Mouse (Mus musculus): Measurements from ENCODE around the gene Gm10273.

The Gm10273 gene

DNA sequence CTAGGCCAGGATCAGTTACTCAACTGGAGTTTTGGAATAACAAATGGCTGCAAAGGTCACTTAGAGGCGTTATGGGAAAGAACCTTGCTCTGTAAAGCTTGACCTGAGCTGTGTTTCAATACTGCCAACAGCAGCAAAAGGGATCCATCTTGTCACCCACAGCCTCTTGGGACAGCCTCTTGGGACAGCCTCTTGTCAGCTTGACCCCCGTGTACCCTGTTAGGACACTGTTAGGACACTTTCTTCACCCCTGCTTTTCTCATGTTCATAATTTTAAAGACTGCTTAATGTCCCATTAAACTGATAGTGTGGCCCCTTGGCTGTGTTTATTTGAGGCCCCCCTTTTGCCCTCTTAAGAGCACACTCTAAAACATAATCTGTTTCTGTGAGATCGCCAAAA, 29.0 kb downstream of the Gm10273 start:
- no peak for DNase-seq (ENCODE audit: low read depth, low spot score)
- Histone ChIP-seq H3K36me3 (ENCODE audit: control insufficient read depth, insufficient read depth, low read length, poor library complexity, severe bottlenecking) (no peaks in the 10 kb centered on the region), H3K27me3 (ENCODE audit: control insufficient read depth, insufficient read depth, low read length, poor library complexity, severe bottlenecking) (no peaks in the 10 kb centered on the region)

DNA sequence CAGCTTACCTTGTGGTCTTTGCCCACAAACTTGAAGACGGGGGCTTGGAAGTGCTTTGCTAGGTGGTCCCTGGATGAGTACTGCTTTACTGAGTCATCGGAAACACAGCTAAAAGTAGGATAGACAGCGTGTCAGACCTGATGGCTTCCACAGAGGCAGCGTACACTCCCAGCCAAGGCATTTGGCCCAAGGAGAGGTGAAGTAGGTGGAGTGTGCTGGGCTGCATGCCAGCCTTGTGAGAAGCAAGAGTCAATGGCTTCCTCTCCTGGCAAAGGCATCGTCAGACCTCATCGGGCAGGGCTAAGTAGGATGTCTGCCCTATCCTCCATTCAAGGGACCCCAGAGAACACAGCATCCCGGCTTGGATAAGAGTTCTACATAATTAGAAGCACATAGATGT, 29.9 kb downstream of the Gm10273 start:
- no peak for DNase-seq (ENCODE audit: low read depth, low spot score)
- Histone ChIP-seq H3K36me3 (ENCODE audit: control insufficient read depth, insufficient read depth, low read length, poor library complexity, severe bottlenecking) (no peaks in the 10 kb centered on the region), H3K27me3 (ENCODE audit: control insufficient read depth, insufficient read depth, low read length, poor library complexity, severe bottlenecking) (no peaks in the 10 kb centered on the region)

DNA sequence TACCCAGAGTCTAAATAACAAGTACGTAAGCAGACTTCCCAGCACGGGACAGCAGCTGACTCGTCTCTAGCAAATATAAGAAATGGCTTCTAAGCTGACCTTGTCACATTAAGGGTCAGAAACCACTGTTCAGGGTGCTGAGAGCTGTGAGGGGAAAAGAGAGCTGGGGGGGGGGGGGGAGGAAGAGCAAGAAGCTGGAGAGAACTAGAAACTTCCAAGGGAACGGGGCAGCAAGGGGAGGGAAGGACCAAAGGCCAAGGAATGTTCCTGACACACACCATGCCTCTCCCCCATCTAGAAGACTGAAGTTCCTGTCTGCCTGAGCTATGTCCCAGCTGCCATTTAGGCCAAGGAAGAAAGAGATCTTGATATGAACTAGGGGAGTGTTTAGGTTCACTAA, 30.9 kb downstream of the Gm10273 start:
- no peaks in the 10 kb centered on the region for H3K27me3 ChIP-seq (ENCODE audit: control insufficient read depth, insufficient read depth, low read length, poor library complexity, severe bottlenecking)
- no peak for DNase-seq (ENCODE audit: low read depth, low spot score)
- no peaks in the 10 kb centered on the region for H3K36me3 ChIP-seq (ENCODE audit: control insufficient read depth, insufficient read depth, low read length, poor library complexity, severe bottlenecking)

DNA sequence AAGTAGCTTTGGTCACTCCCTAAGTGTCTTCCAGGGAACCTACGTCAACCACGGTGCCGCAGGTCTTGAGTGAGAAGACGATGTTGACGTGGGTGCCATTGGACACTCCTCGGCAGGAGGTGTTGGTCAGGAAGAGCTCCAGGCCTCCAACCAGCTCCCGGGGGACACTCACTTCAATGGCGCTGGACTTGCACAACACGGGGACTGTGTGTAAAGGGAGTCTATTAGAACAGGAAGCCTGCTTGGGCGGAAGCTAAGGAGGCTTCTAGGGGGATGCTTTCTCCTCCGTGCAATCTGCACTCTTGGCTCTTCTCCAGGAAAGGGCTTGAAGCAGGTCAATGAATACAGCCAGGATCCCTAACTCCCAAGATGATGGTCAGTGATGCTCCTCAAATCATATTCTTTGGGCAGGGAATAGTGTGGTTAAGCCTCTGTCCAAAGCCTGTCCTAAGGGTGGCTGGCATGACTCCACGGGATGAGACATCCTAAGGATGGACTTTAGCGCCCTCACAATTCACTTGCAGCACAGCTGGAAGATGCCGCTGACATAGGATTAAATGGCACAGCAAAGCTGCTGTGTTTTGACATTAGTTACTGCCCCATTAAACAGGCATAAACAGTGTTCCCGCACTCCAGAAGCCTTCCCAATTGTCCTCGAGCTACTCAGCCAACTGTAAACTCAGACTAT, 34.2 kb downstream of the Gm10273 start:
- no peak for DNase-seq (ENCODE audit: low read depth, low spot score)
- H3K36me3 ChIP-seq (ENCODE audit: control insufficient read depth, insufficient read depth, low read length, poor library complexity, severe bottlenecking): no peaks in the 10 kb centered on the region
- no peaks in the 10 kb centered on the region for H3K27me3 ChIP-seq (ENCODE audit: control insufficient read depth, insufficient read depth, low read length, poor library complexity, severe bottlenecking)

DNA sequence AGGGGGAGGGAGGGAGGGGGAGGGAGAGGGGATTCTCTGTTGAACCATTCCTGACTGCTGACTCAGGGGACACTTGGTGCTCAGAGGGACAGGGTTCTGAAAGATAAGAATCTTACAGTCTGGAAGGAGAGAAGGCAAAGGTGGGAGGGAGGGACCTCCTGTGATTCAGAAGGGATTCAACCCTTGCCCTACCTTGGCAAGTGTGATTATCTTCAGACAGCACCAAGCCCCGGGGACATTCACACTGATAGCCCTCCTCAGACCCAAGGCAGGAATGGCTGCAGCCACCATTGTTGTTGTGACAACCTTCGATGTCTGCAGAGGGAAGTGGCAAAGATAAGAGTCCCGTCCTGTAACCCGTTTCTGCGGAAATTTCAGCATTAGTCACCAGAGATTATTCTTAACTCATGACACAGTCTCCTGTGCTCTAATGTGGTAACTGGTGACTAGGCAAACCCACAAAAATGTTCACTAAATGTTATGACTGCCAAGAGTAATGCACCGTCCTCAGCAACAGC, 35.3 kb downstream of the Gm10273 start:
- no peaks in the 10 kb centered on the region for H3K36me3 ChIP-seq (ENCODE audit: control insufficient read depth, insufficient read depth, low read length, poor library complexity, severe bottlenecking)
- no peaks in the 10 kb centered on the region for H3K27me3 ChIP-seq (ENCODE audit: control insufficient read depth, insufficient read depth, low read length, poor library complexity, severe bottlenecking)
- DNase-seq (ENCODE audit: low read depth, low spot score): no peak

DNA sequence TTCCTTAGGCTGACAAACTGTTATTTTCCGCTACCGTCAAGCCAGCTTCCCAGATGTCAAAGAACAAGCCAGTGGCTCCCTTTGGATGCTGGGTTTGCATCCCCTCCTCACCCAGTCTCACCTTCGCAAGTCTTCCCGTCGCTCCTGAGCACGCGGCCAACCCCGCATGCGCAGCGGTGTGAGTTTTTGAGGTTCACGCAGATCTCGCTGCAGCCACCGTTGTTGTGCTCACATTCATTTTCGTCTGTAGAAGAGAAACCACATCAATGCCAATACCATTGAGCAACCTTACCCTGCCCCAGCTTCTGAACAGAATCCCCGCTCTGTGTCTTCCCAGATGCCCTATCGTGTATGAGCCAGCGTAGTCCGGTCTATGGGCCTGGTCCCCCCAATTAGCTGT, 40.3 kb downstream of the Gm10273 start:
- H3K27me3 ChIP-seq (ENCODE audit: control insufficient read depth, insufficient read depth, low read length, poor library complexity, severe bottlenecking): no peaks in the 10 kb centered on the region
- H3K36me3 ChIP-seq (ENCODE audit: control insufficient read depth, insufficient read depth, low read length, poor library complexity, severe bottlenecking): no peaks in the 10 kb centered on the region
- no peak for DNase-seq (ENCODE audit: low read depth, low spot score)

DNA sequence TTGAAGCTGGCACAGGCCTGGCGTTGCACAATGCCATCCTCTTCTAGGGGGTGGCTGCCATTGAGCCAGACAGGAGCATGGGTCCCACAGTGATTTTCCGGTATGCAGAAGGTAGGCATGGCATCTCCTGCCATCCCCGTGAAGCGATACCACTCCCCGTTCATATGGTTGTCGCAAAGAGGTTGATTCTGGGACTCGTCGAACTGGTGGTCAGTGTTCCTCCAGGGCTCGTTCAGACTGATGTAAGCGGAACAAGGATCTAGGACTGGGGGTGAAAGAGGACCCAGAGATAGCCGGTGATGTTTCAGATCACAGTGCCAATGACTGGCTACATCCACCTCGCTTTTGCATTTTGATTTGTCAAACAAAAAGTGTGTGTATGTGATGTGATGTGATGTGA, 43.2 kb downstream of the Gm10273 start:
- Histone ChIP-seq H3K36me3 (ENCODE audit: control insufficient read depth, insufficient read depth, low read length, poor library complexity, severe bottlenecking) (no peaks in the 10 kb centered on the region), H3K27me3 (ENCODE audit: control insufficient read depth, insufficient read depth, low read length, poor library complexity, severe bottlenecking) (no peaks in the 10 kb centered on the region)
- no peak for DNase-seq (ENCODE audit: low read depth, low spot score)

DNA sequence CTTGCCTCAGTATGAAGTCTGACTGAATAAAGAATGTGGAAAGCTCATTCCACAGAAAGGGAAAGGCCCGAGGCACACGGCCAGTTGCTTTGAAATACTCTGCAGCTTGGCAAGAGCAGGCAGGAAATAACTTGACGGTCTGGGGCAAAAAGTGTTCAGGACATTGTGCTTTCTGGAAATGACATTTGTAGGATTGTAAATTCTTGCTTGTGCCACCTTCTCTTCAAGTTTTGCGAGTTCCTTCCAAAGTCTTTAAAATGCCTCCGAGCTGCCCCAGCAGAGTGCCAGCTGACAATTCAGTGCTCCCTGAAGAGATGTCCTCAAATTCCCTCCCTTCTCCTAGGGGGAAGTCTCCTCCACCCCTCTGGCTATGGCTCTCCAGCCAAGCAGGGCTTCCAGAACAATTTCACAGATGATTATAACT, 44.1 kb downstream of the Gm10273 start:
- H3K36me3 ChIP-seq (ENCODE audit: control insufficient read depth, insufficient read depth, low read length, poor library complexity, severe bottlenecking): no peaks in the 10 kb centered on the region
- no peaks in the 10 kb centered on the region for H3K27me3 ChIP-seq (ENCODE audit: control insufficient read depth, insufficient read depth, low read length, poor library complexity, severe bottlenecking)
- DNase-seq (ENCODE audit: low read depth, low spot score): no peak

DNA sequence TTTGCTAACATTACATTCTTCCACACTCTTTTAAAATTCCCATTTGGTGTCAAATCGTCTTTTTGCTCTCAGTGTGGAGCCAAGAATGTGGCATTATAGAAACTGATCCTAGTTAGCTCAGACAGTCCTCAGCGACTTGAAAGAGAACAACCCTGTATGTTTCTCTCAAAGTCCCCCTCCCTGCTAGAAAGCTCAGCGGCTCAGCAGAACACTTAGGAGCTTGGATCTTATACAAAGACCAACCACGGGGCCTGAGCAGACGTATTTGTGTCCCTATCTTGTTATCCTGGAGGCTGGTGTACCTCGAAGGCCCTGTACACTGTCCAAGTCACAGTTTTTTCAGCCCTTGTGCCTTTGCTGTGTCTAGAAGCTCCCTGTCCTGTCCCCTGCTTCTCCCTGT, 44.7 kb downstream of the Gm10273 start:
- DNase-seq (ENCODE audit: low read depth, low spot score): no peak
- no peaks in the 10 kb centered on the region for H3K27me3 ChIP-seq (ENCODE audit: control insufficient read depth, insufficient read depth, low read length, poor library complexity, severe bottlenecking)
- H3K36me3 ChIP-seq (ENCODE audit: control insufficient read depth, insufficient read depth, low read length, poor library complexity, severe bottlenecking): no peaks in the 10 kb centered on the region

DNA sequence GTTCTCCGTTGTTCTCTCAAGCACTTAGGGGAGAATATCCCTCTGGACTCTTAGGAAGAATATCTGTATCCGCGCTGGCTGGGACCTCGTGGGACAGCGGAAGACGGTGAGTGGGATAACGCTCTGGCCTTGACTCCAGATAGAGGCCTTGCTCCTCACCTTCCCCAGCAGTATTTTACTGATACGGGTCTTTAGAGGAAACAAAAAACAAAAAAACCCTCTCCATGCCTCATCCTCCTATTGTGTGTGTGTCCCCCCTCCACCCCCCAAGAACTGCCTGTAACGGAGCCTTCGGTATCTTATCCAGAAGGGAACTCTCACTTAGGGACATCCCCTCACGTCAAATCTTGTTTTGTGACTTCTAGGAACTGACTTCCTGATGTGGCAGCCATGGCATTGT, 46.3 kb downstream of the Gm10273 start, which contains the start of gene Oit3:
Gene Oit3, minus strand, starts transcription at position 44 of the 400 bp plus-strand sequence.
- H3K27me3 ChIP-seq (ENCODE audit: control insufficient read depth, insufficient read depth, low read length, poor library complexity, severe bottlenecking): no peaks in the 10 kb centered on the region
- no peaks in the 10 kb centered on the region for H3K36me3 ChIP-seq (ENCODE audit: control insufficient read depth, insufficient read depth, low read length, poor library complexity, severe bottlenecking)
- DNase-seq (ENCODE audit: low read depth, low spot score): no peak

DNA sequence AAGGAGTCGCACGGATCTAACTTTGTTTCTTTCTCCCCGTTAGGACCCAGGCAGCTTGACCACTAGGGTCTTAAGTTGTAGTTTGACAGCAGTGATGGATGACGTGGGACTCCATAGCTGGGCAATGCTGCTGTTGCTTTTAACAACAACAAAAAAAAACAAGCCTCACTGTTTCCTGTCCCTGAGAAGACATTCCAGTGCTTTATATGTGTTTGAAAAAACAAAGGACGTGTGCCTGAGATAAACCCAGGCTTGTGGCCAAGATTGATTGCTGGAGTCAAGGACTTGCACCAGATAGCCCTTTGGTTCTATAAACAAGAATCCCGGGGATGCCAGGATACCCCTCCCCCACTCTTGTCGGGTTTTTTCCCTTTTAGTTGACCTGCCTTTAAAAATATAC, 47.8 kb downstream of the Gm10273 start:
- DNase-seq (ENCODE audit: low read depth, low spot score): no peak
- H3K36me3 ChIP-seq (ENCODE audit: control insufficient read depth, insufficient read depth, low read length, poor library complexity, severe bottlenecking): no peaks in the 10 kb centered on the region
- H3K27me3 ChIP-seq (ENCODE audit: control insufficient read depth, insufficient read depth, low read length, poor library complexity, severe bottlenecking): no peaks in the 10 kb centered on the region

DNA sequence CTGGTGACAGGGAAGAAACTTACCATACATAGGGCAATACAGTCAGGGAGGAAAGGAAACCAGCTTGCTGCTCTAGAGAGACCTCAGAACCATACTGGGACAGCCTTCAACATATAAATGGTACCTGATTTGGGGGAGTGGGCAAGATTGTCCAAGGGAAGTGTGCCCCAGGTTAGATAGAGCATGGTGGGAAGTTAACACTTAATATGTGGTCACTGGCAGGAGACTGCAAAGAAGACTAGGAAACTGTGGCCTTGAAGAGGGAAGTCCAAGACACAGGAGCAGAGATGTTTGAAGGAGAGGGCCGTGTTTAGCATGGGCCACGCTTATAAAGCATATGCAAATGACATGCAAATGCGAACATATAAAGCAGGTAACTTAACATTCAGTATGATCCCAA, 48.7 kb downstream of the Gm10273 start:
- Histone ChIP-seq H3K36me3 (ENCODE audit: control insufficient read depth, insufficient read depth, low read length, poor library complexity, severe bottlenecking) (no peaks in the 10 kb centered on the region), H3K27me3 (ENCODE audit: control insufficient read depth, insufficient read depth, low read length, poor library complexity, severe bottlenecking) (no peaks in the 10 kb centered on the region)
- DNase-seq (ENCODE audit: low read depth, low spot score): no peak

DNA sequence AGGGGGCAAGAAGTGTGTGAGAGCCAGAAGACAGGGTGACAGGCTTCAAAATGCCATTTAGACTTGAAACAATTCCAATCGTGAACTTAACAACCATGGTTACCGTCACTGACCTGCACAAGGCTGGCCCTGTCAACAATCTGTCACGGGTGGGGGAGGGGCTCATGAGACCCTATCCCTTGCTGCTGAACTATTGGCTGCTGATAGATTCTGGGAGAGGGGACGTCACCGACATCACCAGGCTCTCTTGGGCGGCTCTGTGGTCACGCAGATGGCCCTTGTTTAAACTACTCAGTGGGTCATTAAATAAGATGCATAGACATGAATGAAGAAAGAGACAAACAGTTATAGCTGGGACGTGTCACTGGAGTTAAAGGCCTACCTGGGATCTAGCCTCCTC, 49.2 kb downstream of the Gm10273 start:
- no peaks in the 10 kb centered on the region for H3K36me3 ChIP-seq (ENCODE audit: control insufficient read depth, insufficient read depth, low read length, poor library complexity, severe bottlenecking)
- H3K27me3 ChIP-seq (ENCODE audit: control insufficient read depth, insufficient read depth, low read length, poor library complexity, severe bottlenecking): no peaks in the 10 kb centered on the region
- DNase-seq (ENCODE audit: low read depth, low spot score): no peak
